Mouse (Mus musculus) stomach, postnatal 0 days (tissue): Measurements from ENCODE around the gene Zbtb9. TPM values are rescaled to one million over a fixed set of nuclear protein-coding genes. Genes with fewer than 3 reads are reported as not detected.
"Not testable (repeated sequence)": the region's sequence is repeated elsewhere in the genome, so short reads cannot be mapped to it uniquely, and the experiment has no call there.

Source experiments
- ATAC-seq: fragments of 200-750 bp; cut with Nextera tagmentation; 2 replicates; pipeline ENCODE4 v1.8.0; 2017; ENCODE audit not compliant: low FRiP score, low TSS enrichment
- DNase-seq: peaks from one replicate; pipeline ENCODE4 v3.0.0-alpha.2; 2016; ENCODE audit warnings: low spot score
- H3K27ac ChIP-seq: fragments of 300-500 bp; sonication (generic); replicated peaks from 2 replicates; pipeline ENCODE4 v1.5.1; 2014; ENCODE audit warnings: mild to moderate bottlenecking, control low read depth
- H3K27me3 ChIP-seq: fragments of 300-500 bp; sonication (generic); 2 replicates; pipeline ENCODE4 v1.6.1; 2014; ENCODE audit warnings: low read length; ENCODE audit not compliant: control insufficient read depth, insufficient read depth
- H3K36me3 ChIP-seq: fragments of 300-500 bp; sonication (generic); 2 replicates; pipeline ENCODE4 v1.6.1; 2014; ENCODE audit warnings: low read length, mixed read lengths; ENCODE audit not compliant: control insufficient read depth, insufficient read depth
- H3K4me1 ChIP-seq: fragments of 300-500 bp; sonication (generic); replicated peaks from 2 replicates; pipeline ENCODE4 v1.6.1; 2014; ENCODE audit warnings: antibody characterized with exemption; ENCODE audit not compliant: control insufficient read depth, insufficient read depth
- H3K4me2 ChIP-seq: fragments of 300-500 bp; sonication (generic); replicated peaks from 2 replicates; pipeline ENCODE4 v1.6.1; 2014; ENCODE audit warnings: low read depth, mild to moderate bottlenecking, control low read depth, moderate library complexity
- H3K4me3 ChIP-seq: fragments of 300-500 bp; sonication (generic); 2 replicates; pipeline ENCODE4 v1.5.1; 2014; ENCODE audit warnings: low read depth, low read length, control low read depth
- H3K9ac ChIP-seq: fragments of 300-500 bp; sonication (generic); 2 replicates; pipeline ENCODE4 v1.6.1; 2014; ENCODE audit warnings: mild to moderate bottlenecking, low read length, control low read depth, mixed read lengths
- H3K9me3 ChIP-seq: fragments of 300-500 bp; sonication (generic); 2 replicates; pipeline ENCODE4 v1.6.1; 2016; ENCODE audit warnings: low read length; ENCODE audit not compliant: control insufficient read depth
- CTCF ChIP-seq: IDR thresholded peaks from 2 replicates; pipeline ENCODE4 v1.5.1; 2016; ENCODE audit warnings: antibody characterized with exemption, low read depth, mild to moderate bottlenecking, moderate library complexity
- EP300 ChIP-seq: optimal IDR thresholded peaks from 2 replicates; pipeline ENCODE3; 2016; ENCODE audit warnings: antibody characterized with exemption
- WGBS: fragments of 180-500 bp; shearing (Covaris S2); extraction: QIAGEN DNeasy Blood & Tissue Kit; methylation state at CpG from one replicate; pipeline ENCODE4 v1.1.7; 2014; 5-methylcytosine and 5-hydroxymethylcytosine counted together
- polyA plus RNA-seq: library from polyadenylated mRNA; unstranded; fragments of >200 nt; fragmentation: Nextera tagmentation; extraction: Ambion mirVana; gene quantifications from 2 replicates; pipeline ENCODE4 v1.2.1, GENCODE M21; 2015

Zbtb9 gene
- polyA plus RNA-seq, 1 experiment from 2014 or later, result 6.9 TPM

DNA sequence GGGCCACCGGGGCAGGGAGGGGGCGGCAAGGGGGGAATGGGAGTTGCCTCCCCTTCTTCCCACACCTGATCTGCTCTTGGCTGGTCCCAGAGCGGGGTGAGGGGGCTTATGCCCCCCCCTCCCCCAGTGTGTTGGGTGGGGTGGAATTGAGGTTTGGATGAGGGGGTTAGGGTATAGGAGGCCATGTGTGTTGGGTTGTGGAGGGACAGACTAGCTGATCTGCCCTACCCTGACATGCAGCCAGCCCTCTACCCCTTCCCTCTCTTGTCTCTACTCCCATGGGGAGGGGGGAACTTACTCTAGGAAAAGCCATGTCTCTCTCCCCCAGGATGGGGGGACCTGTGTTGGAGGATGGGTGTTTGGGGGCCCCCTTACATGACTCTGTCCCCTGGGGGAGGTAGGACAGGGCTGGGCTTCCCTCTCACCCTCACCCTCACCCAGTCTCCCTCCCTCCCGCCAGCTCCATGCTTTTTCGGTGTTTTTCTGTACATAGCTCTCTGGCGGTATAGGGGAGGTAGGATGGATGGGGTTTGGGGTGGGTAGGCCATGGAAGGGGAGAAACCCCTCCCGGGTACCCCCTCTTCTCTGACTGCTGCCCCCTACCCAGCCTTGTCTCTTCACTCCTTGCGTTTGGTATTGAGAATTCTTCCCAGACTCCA lies 1.6 kb upstream of the Zbtb9 start:
- 0 out of 2 replicates have a peak overlapping the region, but pooled peaks have one; percentile 13 for H3K9ac ChIP-seq
- peaks cover 7% of the 10 kb centered on the region; the same call in 1 of the 2 replicates for H3K4me1 ChIP-seq
- no peaks in the 10 kb centered on the region; the same call in 1 of the 2 replicates for H3K36me3 ChIP-seq
- no peak overlapping the region for H3K27ac ChIP-seq
- ATAC-seq (no peak), DNase-seq (no peak)
- no peaks in the 10 kb centered on the region for H3K27me3 ChIP-seq
- H3K4me2 ChIP-seq, result peak overlapping the region; percentile 89
- 0 out of 2 replicates have a peak overlapping the region, but pooled peaks have one; percentile 75 for H3K4me3 ChIP-seq
- TF ChIP-seq EP300 (no peak), CTCF (no peak)
- no peaks in the 10 kb centered on the region for H3K9me3 ChIP-seq
- 57% methylated on average over 7 of the region's 8 CpGs for WGBS

DNA sequence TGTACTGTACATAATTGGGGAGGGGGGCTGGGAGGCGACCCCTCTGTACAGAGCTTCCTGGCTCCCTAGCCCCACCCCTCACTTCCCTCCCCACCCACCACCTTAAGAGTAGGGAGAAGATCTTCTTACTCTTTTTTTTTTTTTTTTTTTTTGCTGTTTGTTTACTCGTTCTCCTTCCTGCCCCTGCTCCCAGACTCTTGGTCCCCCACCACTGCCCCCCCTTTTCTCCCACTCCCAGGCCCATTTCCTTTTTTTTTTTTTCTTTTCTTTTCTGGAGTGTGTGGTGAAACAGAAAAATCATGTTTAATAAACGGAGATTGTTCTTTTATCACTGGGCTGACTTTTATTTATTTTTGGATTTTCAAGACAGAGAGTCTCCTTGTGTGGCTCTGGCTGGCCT lies 860 bp upstream of the Zbtb9 start:
- H3K4me1 ChIP-seq, result peaks cover 7% of the 10 kb centered on the region; the same call in 1 of the 2 replicates
- TF ChIP-seq CTCF (no peak), EP300 (no peak)
- peaks cover 3% of the 10 kb centered on the region; the same call in 1 of the 2 replicates for H3K36me3 ChIP-seq
- H3K4me2 ChIP-seq, result peak overlapping the region; percentile 89
- no peak for ATAC-seq
- H3K9me3 ChIP-seq, result no peaks in the 10 kb centered on the region
- H3K27me3 ChIP-seq, result no peaks in the 10 kb centered on the region
- peak overlapping the region; percentile 86 for H3K9ac ChIP-seq
- no peak for DNase-seq
- H3K27ac ChIP-seq, result peak overlapping the region; percentile 91
- 0% methylated on average over 3 of the region's 3 CpGs for WGBS
- peak overlapping the region; percentile 75 for H3K4me3 ChIP-seq

DNA sequence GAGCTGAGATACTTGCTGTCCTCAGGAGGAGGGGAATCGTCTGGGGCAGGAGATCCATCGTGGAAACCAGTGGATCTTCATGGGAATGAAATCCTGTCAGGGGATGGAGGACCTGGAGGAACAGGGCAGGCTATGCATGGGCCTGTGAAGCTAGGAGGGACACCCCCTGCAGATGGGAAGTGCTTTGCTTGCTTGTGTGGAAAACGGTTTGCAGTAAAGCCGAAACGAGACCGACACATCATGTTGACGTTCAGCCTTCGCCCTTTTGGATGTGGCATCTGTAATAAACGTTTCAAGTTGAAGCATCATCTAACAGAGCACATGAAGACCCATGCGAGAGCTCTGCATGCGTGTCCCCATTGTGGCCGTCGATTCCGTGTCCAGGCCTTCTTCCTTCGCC lies 1.6 kb downstream of the Zbtb9 start:
- H3K4me3 ChIP-seq, result no peak overlapping the region
- ATAC-seq (no peak), DNase-seq (no peak)
- H3K9ac ChIP-seq, result no peak overlapping the region
- H3K27me3 ChIP-seq, result no peaks in the 10 kb centered on the region
- 0 out of 2 replicates have a peak, but pooled peaks cover 9% of the 10 kb centered on the region for H3K36me3 ChIP-seq
- 91% methylated on average over 15 of the region's 15 CpGs for WGBS
- H3K4me1 ChIP-seq, result peaks cover 7% of the 10 kb centered on the region; the same call in 1 of the 2 replicates
- H3K27ac ChIP-seq, result no peak overlapping the region
- H3K4me2 ChIP-seq, result no peak overlapping the region; the same call in 1 of the 2 replicates
- TF ChIP-seq EP300 (no peak), CTCF (no peak)
- H3K9me3 ChIP-seq, result no peaks in the 10 kb centered on the region

DNA sequence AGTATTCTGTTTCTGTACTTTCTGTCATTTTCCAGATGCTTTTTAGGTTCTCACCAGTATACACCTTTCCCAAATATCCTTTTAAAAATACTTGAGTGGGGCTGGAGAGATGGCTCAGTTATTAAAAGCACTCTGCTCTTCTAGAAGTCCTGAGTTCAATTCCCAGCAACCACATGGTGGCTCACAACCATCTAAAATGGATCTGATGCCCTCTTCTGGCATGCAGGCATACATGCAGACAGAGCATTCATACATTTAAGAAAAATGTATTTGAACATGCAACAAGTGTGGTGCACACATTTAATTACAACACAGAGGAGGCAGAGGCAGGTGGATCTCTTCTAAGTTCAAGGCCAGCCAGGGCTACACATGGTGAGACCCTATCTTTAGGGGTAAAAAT lies 2.4 kb downstream of the Zbtb9 start:
- H3K27me3 ChIP-seq, result no peaks in the 10 kb centered on the region
- TF ChIP-seq CTCF (peak; percentile 59), EP300 (no peak)
- DNase-seq, result no peak
- H3K4me2 ChIP-seq, result no peak overlapping the region
- H3K36me3 ChIP-seq, result 0 out of 2 replicates have a peak, but pooled peaks cover 9% of the 10 kb centered on the region
- H3K4me1 ChIP-seq, result peaks cover 7% of the 10 kb centered on the region; the same call in 1 of the 2 replicates
- no peak overlapping the region for H3K4me3 ChIP-seq
- no peak for ATAC-seq
- no peak overlapping the region for H3K27ac ChIP-seq
- H3K9me3 ChIP-seq, result no peaks in the 10 kb centered on the region
- H3K9ac ChIP-seq, result no peak overlapping the region

DNA sequence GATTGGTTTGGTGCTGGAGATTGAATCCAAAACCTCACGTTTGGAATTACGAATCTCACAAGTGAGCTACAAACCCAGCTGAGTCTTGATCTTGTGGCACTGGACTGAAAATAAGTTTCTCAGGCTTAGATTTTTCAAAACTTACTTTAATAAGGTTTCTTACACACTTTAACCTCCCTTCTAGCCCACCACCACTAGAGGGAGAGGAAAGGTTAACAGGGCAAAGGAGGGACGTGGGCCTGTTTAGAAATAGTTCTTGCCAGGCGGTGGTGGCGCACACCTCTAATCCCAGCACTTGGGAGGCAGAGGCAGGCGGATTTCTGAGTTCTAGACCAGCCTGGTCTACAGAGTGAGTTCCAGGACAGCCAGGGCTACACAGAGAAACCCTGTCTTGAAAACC lies 4.4 kb downstream of the Zbtb9 start:
- not testable (repeated sequence) for H3K36me3 ChIP-seq, H3K27ac ChIP-seq, H3K4me3 ChIP-seq, H3K9me3 ChIP-seq, H3K9ac ChIP-seq, DNase-seq, H3K27me3 ChIP-seq, ATAC-seq, H3K4me2 ChIP-seq, H3K4me1 ChIP-seq
- peak; percentile 25; the same call in 1 of the 2 replicates for TF ChIP-seq CTCF
- 90% methylated on average over 6 of the region's 6 CpGs for WGBS

DNA sequence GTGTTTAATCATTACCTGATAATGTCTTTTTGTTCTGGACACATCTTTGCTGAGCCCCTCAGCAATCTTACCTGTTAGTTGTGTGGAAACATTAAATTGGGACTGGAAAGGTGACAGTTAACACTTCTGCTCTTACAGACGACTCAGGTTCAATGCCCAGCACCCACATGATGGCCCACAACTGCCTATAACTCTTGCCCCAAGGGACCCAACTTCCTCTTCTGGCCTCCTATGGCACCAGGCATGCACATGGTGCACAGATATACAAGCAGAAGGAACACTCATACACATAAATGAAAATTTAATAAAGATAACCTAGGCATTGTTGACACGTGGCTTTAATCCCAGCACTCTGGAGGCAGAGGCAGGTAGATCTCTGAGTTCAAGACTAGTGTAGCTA lies 6.5 kb downstream of the Zbtb9 start:
- ATAC-seq, result no peak
- no peak for DNase-seq
- Histone ChIP-seq H3K27ac (no peak overlapping the region), H3K27me3 (no peaks in the 10 kb centered on the region), H3K36me3 (0 out of 2 replicates have a peak, but pooled peaks cover 9% of the 10 kb centered on the region), H3K9ac (no peak overlapping the region), H3K4me3 (no peak overlapping the region), H3K9me3 (no peaks in the 10 kb centered on the region), H3K4me2 (no peak overlapping the region), H3K4me1 (no peaks in the 10 kb centered on the region)
- TF ChIP-seq CTCF, result no peak
- 68% methylated on average over 2 of the region's 2 CpGs for WGBS
